Mouse (Mus musculus): ENCODE data around the gene Efcab9. TPM values are rescaled to one million over a fixed set of nuclear protein-coding genes. Genes with fewer than 3 reads are reported as not detected.

The Efcab9 gene
- total RNA-seq, 2 experiments from 2014 or later = 0.41 TPM; not detected in 1

GRCm38 (mm10) chr11:32558677-32559076, 26.8 kb upstream of the Efcab9 start:
- peak in 1 of 2 experiments; percentile 51 for DNase-seq

GRCm38 (mm10) chr11:32558026-32558425, 26.1 kb upstream of the Efcab9 start:
- no peak for DNase-seq
- intact Hi-C loops (cut with DNase I) = loop anchor here (5.0 kb wide), 1 partner anchor 604 kb away; the partner anchor contains the start of gene Npm1

More at GRCm38 (mm10) chr11:32558677-32559076, 26.8 kb upstream of the Efcab9 start:
- intact Hi-C loops (cut with DNase I) = loop anchor here (5.0 kb wide), 1 partner anchor 604 kb away; the partner anchor contains the start of gene Npm1

DNA sequence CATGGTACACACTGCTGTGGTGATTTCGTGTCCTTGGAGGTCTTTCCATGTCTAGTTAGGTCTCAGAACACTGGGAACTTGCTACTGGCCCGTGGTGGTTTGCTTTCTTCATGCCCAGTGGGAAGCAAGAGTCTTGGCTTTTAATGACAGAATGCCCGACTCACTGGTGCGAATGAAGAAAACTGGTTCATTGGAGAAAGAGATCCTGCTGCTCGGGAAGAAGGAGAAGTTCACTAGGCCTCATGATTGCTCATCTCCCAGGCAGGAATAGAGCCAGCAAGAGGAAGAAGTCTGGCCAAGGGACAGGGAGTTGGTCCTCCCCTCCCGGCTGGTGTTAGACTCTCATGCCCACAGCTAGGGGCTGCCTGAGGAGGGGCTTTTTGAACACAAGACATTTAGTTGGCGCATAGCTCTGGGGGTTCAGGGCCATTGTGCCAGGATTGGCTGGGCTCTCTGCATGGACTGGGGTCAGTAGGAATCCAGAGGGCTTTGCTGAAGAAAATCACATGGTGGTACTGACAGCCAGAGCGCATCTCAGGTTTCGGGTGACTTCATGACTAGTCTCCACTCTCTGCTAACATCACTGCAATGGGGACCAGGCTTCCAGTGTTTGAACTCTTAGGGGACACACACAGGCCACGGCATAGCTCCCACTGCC, 24.6 kb upstream of the Efcab9 start:
- DNase-seq = no peak
- intact Hi-C loops (cut with DNase I) = loop anchor here (5.0 kb wide), 1 partner anchor 606 kb away; the partner anchor contains the start of gene Npm1

DNA sequence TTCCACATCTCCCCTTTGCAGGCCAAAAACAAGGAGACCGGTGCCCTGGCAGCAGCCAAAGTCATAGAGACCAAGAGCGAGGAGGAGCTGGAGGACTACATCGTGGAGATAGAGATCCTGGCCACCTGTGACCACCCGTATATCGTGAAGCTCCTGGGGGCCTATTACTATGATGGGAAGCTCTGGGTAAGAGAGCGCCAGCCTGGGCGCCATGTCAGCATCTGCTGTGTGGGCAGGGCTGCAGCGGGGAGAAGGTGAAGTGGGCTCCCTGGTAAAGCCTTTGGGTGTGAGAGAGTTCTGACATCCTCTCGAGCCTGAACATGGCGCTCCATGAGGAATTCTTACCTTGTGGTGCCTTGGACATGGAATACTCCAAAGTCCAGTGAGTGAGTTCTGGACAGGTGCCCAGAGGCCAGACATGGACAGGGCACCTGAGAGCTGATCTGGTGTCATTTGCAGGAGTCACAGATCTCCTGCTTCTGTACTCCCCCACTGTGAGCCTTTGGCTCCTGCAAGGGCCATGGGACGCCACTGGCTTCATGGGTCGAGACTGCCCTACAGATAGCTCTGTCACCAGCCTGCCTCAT, 23.3 kb upstream of the Efcab9 start:
- no peak for DNase-seq
- intact Hi-C loops (cut with DNase I) = loop anchor here (5.0 kb wide), 1 partner anchor 607 kb away; the partner anchor contains the start of gene Npm1

DNA sequence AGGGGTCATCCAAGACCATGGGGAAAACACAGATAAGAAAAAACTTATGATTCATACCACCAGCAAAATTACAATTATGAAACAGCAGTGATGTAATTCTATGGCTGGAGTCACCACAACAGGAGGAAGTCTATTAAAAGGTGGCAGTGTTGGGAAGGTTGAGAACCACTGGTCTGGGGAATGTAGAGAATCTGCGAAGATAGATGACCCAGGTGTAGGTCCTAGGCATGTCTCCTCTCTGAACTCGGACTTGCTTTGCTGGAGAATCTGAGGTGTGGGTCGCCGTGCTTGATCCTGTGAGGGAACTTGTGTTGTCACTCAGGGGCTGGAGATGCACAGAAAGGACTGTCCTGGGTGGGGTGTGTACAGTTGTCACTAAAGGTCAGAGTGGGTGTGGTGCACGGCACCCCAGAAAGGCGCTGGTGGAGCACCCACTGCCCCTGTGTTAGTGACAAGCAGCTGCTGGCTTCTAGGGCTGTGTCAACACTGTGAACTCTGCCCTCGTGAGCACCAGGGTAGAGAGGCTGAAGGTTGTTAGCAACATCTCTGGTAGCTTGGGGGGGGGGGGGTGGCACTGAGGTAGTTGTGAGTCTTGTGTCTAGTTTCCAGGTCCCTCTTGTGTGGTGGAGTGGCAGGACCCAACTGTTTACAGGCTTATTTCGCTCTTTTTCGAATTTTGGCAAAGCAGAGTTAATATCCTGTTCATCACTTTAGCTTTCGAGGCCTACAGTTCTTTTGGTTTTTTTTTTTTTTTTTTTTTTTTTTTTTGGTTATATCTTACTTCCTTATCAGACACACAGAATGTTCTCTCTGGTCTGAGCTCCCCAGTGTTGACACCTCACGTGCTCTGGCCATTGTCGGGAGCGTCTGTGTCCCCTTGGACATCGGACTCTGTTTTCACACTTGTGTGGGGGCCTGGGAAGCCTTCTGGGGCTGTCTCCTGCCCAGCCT, 22.5 kb upstream of the Efcab9 start:
- peak in 1 of 2 experiments; percentile 32 for DNase-seq
- intact Hi-C loops (cut with DNase I) = loop anchor here (5.0 kb wide), 1 partner anchor 608 kb away; the partner anchor contains the start of gene Npm1

- peak in 1 of 2 experiments; percentile 32 for DNase-seq
- intact Hi-C loops (cut with DNase I) = no loop called here
Measured at GRCm38 (mm10) chr11:32553311-32554140, 21.6 kb upstream of the Efcab9 start.

DNA sequence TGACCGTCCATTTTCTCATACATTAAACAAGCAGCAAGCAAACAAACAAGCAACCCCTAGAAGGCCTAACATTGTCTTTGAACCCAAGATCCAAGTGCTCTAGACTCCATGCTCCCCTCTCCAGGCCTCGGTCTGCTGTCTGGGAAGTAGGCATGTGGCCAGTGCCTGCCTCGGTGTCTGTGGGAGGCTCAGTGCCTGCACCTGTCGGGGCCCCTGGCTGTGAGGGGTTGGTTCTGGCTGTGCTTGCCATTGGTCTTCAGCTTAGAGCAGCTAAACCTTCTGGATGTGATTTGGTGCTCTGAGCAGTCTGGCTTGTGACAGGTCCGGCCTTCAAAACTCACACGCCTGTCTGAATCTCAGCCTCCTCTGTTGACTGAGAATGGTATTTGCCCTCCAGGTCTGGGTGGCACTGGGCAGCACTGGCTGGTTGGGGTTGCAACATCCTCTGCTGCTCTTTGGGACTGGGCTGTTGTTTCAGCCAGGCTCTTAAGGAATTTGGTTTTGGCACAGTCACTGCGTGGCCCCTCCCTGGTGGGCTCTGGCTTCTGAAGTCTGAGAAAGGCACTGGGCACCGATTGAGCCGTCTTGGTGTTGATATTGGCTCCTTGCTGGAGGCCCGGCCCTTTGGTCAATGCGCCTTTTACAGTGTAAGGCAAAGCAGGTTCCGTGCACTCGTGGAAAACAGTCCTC, 20.7 kb upstream of the Efcab9 start:
- peak in 1 of 2 experiments; percentile 37 for DNase-seq
- intact Hi-C loops (cut with DNase I) = no loop called here

GRCm38 (mm10) chr11:32551579-32552297, 19.9 kb upstream of the Efcab9 start:
- intact Hi-C loops (cut with DNase I) = no loop called here
- DNase-seq = peak in 1 of 2 experiments; percentile 53

DNA sequence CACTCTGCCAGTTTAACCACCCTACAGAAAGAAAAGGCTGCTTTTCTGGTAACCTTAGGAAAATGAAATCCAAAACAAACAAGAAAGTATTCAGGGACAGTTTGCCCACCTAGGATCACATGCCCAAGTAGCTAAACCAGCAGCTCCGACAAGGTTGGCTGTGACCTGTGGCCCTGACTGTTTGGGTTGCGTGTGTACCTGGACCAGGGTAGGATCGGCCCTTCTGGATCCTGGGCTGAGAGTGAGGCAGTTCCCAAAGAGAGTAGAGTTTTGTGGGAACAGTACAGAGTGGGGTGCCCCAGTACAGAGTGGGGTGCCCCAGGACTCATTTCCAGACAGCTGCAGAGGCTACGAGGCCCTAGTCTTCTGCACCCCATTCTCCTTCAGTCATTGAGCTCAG, 19.2 kb upstream of the Efcab9 start:
- no peak for DNase-seq
- intact Hi-C loops (cut with DNase I) = no loop called here

GRCm38 (mm10) chr11:32550102-32550501, 18.2 kb upstream of the Efcab9 start:
- DNase-seq = peak in 1 of 2 experiments; percentile 47
- intact Hi-C loops (cut with DNase I) = no loop called here

DNA sequence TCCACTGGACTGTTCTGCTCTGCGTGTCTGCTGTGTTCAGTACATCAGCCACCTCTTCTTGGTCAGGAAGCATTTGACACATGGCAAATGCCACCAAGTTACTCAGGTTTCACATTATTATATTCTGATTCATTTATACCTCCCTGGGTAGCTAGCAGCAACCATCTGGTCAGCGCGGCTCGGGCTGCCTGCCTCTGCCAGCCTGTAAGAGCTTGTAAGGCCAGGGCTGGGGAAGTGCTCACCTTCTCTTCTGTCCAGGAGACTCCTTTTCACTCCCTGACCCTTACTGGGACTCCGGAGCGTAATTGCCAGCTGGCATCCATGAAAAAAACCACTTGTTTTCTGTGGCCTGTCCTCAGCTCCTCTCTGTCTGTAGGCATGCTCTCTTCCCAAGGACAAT, 17.4 kb upstream of the Efcab9 start:
- DNase-seq = no peak
- intact Hi-C loops (cut with DNase I) = loop anchor here (2.0 kb wide), 1 partner anchor 14 kb away; no protein-coding TSS in a partner anchor

DNA sequence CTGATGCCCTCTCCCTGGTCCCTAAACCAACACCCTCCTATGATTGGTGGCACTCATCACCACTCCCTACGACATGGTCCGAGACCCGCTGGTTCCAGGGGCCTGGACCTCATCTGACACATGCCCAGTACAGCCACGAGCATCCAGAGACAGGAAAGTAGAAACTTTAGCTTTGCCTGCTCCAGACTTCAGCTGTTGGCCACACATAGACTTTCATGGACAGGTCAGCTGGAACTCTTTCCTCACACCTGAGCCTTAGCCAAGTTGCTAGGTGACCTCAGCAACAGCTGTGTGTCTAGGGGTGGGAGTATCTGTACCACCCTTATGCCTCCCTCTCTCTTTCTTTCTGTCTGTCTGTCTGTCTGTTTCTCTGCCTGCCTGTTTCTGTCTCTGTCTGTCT, 16.4 kb upstream of the Efcab9 start:
- peak in 1 of 2 experiments; percentile 37 for DNase-seq
- intact Hi-C loops (cut with DNase I) = loop anchor here (2.0 kb wide), 1 partner anchor 13 kb away; no protein-coding TSS in a partner anchor

DNA sequence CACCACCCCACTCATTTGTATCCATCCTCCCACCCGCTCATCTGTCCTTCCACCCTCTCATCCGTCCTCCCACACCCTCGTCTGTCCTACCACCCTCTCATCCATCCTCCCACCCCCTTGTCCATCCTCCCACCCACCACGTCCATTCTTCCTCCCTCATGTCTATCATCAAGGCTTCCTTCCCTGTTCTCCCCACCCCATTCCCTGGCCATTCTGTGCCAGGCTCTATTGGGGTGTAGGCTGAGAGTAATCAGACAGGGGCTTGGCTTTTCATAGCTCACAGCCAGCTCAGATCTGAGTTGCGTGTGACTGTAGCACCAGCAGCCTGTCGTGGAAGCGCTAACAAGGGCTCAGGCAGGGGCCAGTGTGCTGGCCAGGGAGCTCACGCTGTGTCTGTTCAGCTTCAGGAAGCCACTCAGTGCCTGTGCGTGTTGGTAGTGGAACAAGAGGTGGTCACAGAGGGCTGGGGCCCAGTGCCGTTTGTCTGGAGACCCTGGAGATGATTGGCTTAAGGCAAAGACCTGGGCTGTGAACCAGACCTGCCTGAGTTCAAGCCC, 15.6 kb upstream of the Efcab9 start:
- intact Hi-C loops (cut with DNase I) = no loop called here
- DNase-seq = no peak

DNA sequence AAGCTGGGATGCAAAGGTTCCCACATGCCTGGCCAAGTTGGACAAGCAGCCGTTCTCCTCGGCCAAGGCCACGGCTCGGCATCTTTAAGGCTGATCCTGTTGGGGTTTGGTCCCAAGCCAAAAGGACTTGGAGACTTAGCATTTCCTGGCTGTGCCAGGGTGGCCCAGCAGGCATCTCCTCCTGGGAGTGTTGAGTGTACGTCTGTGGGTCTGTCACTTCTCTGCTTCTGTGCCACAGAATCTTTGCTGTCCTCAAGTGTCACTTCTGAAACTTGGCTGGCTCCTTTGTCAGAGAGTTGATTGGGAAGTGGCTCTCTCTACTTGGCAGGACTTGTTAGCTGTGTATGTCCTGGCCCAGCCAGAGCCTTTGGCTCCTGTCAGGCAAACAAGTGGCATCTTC, 14.6 kb upstream of the Efcab9 start:
- peak; percentile 49 to 57 for DNase-seq
- intact Hi-C loops (cut with DNase I) = no loop called here

GRCm38 (mm10) chr11:32545605-32546004, 13.7 kb upstream of the Efcab9 start:
- intact Hi-C loops (cut with DNase I) = no loop called here
- DNase-seq = no peak

DNA sequence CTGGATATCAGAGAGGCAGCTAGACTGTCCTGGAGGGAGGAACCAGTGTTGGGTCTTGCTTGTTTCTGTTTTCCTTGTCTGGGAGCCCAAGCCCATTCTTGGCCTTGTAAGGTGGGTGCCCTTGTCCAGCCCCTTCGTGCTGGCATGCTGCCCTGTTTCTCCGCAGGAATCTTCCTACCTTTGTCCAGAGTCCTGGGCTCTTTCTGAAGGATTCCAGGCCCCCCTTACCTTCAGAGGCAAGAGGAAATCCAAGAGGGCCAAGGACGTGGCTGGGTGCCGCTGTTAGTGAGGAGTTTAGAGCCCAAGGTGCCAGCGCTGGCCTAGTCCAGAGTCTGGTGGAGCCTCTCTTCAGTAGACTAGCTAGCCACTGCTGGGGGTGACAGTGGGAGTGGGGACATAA, 12.6 kb upstream of the Efcab9 start:
- no peak for DNase-seq
- intact Hi-C loops (cut with DNase I) = no loop called here

DNA sequence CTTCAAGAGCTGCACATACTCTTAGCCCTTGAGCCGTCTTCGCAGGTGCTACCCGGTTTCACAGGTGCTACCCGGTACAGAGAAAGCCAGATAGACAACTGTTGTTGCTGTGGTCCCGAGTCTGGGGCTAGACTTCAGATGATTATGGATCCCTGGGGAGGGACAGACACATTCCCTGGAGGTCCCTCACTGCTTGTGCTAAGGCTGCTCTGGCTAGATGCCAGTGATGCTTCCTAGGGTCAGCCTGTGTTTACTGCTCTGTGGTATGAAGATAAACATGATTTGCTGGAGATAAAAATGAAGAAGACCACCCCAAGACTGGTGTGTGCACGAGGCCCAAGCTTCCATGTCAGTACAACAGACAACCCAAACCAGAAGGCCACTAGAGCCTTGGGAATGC, 12.2 kb upstream of the Efcab9 start:
- no peak for DNase-seq
- intact Hi-C loops (cut with DNase I) = no loop called here

Data from heart, postnatal 36 days (tissue).